Mouse (Mus musculus): ENCODE data around the gene Gas1.

DNA sequence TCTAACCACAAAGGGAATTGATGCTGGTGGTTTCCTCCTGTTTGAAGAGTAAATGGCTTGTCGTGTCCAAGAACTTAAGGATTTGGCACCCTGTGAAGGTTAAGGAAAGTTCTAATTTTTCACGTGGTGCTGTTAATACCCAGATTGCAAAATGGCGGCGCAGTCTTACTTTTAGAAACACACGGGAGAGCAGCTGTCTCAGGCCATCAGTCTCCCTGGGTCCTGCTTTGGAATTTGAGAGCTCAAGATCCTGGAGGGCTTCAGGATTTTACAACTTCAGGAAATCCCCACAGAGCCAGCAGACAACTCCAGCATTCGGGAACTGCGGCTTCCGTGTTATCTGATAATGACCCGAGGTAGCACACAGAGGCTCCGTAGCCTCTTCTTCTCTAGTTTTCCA lies 12.8 kb upstream of the Gas1 start:
- no peak for TF ChIP-seq CTCF (IDR thresholded peaks at IDR 0.05; ENCODE audit: control insufficient read depth, insufficient read depth, insufficient replicate concordance, low read depth, low read length)
- no peak for TF ChIP-seq POLR2A (IDR thresholded peaks at IDR 0.05; ENCODE audit: control insufficient read depth, low read depth, low read length)
